Mouse (Mus musculus) layer of hippocampus, adult 8-10 months (tissue): ENCODE measurements around the gene Lrrc17. TPM values are rescaled to one million over a fixed set of nuclear protein-coding genes. Genes with fewer than 3 reads are reported as not detected.

Experiments used
- DNase-seq, 2 experiments: peaks; one replicate each; pipeline ENCODE4 v3.0.0; 2022; ENCODE audit warnings: low spot score in 2 of 2
- total RNA-seq, 4 experiments: library from RNA; stranded (reverse); gene quantifications; 2 replicates each; pipeline ENCODE4 v1.2.4; 2022

Gene Lrrc17
- total RNA-seq: under 1 TPM; 0.30 to 0.49 (median 0.40) TPM

- no peak for DNase-seq
Observed at GRCm38 (mm10) chr5:21543409-21544201, at the start of gene Lrrc17. Lrrc17 (plus strand) TSS chr5:21543559.

- no peak for DNase-seq
Observed at GRCm38 (mm10) chr5:21494781-21495180, 48.6 kb upstream of the Lrrc17 start.

DNA sequence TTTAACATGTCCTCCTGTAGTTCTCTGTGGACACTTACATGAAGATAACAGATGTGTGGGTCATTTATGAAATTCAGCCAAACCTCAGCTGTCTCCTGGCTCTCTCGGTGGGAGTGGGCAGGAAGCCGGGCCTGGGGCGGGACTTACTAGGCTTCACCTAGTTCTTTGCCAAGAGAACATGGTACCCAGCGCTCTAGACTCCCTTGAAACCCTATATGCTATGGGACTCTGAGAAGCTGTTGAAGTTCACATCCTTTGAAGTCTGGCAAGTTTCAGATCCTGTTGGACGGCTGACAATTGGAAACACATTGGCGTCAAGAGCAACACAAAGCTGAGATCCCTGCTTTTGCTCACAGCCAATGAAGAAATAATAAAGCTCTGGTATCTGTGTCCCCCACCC is 47.0 kb upstream of the Lrrc17 start:
- DNase-seq: no peak

DNA sequence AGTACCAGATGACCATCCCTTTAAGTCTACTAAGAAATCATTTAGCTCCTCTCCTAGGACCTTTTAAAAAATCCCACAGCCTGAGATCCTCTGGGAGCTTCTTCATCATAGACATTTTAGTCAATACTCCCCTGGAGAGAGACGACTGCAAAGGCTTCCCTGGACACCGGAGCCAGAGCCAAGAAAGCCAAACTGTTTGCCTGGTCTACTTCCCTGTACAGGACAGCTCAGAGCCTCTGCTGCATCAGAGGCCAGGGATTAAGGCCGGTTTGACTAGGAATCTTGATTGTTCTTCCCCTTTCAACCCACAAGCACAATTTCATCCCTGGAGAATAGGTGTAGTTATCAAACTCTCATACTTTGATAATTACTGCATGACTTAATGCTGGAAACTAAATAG is 46.5 kb upstream of the Lrrc17 start:
- DNase-seq: no peak

- DNase-seq: no peak
Observed at GRCm38 (mm10) chr5:21498490-21498889, 44.9 kb upstream of the Lrrc17 start.

DNA sequence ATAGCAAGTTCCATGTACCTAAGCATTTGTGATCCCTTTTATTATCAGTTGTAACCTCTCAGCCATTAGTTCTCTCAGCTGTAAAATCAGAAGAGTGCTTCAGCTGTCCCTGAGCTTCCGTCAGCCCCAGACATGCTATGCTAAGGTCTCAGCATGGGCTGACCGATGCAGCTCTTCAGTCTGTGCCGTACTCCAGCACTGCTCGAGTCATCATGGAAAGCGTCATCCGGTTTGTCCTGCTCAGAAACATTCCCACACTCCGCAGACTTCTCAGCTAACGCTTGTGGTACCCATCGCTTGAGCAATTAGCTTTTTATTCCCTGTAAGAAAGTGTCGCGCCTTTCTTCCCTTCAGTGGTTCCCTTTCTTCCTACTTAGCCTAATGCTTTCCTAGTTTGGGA is 44.4 kb upstream of the Lrrc17 start:
- no peak for DNase-seq

DNA sequence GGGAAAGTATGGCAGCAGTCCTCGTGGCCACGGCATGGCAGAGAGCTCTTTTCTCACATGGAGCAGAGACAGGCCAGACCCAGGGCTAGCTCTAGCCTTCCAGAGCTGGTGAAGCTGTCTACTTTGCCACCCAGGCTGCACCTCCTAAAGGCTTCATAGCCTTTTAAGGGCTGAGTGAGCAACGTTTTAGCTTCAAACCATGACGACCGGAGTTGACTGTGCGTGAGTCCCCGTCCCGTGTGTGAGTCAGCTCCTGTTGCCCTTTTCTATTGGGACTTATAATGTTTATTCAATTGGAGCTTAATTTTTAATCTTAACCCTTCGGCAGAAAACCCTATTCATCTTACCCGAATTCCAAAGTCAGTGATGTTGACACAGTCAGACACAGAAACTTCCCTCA is 43.2 kb upstream of the Lrrc17 start:
- DNase-seq: no peak

- peak; percentile 34 to 61 for DNase-seq
Observed at GRCm38 (mm10) chr5:21500941-21501340, 42.4 kb upstream of the Lrrc17 start.

- peak; percentile 57 to 85 for DNase-seq
Observed at GRCm38 (mm10) chr5:21502936-21503610, 40.3 kb upstream of the Lrrc17 start.

- DNase-seq: no peak
Observed at GRCm38 (mm10) chr5:21505159-21505558, 38.2 kb upstream of the Lrrc17 start.

DNA sequence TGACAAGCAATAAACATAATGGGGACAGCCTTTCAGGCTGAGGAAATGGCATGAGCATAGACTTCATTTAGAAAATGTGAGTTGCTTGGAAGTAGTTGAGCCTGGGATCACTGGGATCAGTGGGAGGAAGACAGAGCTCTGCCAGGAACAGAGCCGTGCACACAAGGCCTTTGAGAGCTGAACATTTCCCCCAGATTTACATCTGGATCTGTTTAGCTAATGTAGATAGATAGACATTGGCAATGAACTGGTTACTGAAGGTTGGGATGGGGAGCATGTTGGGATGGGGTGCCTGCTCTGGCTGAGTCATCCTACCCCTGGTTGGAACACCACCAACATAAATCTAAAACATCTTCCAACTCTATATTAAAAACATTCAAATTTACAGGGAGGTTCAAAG is 36.5 kb upstream of the Lrrc17 start:
- DNase-seq: no peak

- no peak for DNase-seq
Observed at GRCm38 (mm10) chr5:21509801-21510200, 33.6 kb upstream of the Lrrc17 start.

GRCm38 (mm10) chr5:21513363-21513762 is 30.0 kb upstream of the Lrrc17 start:
- no peak for DNase-seq

- DNase-seq: no peak
Observed at GRCm38 (mm10) chr5:21517562-21517961, 25.8 kb upstream of the Lrrc17 start.

- DNase-seq: no peak
Observed at GRCm38 (mm10) chr5:21518207-21518606, 25.2 kb upstream of the Lrrc17 start.

GRCm38 (mm10) chr5:21519166-21519565 is 24.2 kb upstream of the Lrrc17 start:
- no peak for DNase-seq

GRCm38 (mm10) chr5:21526835-21527485 is 16.4 kb upstream of the Lrrc17 start:
- no peak for DNase-seq

DNA sequence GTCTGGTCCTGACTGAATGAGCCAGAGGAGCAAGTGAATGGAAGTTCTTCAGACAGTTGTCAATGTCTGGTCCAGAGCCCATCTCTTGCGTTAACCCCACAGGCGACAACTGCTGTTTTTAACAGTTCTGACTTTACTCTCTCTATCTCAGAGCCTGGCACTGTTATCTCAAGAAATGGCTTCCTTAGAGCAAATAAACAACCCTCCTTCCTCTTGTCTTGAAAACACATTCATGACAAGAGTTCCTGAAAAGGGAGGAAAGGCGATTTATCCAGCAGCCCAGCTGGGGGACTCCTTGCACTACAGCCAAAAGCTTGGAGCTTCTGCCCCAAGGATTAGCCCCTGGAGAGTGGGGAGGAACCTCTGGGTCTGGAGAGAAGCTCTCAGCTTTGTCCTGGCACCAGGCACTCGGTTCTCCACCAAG is 15.9 kb upstream of the Lrrc17 start:
- DNase-seq: no peak

DNA sequence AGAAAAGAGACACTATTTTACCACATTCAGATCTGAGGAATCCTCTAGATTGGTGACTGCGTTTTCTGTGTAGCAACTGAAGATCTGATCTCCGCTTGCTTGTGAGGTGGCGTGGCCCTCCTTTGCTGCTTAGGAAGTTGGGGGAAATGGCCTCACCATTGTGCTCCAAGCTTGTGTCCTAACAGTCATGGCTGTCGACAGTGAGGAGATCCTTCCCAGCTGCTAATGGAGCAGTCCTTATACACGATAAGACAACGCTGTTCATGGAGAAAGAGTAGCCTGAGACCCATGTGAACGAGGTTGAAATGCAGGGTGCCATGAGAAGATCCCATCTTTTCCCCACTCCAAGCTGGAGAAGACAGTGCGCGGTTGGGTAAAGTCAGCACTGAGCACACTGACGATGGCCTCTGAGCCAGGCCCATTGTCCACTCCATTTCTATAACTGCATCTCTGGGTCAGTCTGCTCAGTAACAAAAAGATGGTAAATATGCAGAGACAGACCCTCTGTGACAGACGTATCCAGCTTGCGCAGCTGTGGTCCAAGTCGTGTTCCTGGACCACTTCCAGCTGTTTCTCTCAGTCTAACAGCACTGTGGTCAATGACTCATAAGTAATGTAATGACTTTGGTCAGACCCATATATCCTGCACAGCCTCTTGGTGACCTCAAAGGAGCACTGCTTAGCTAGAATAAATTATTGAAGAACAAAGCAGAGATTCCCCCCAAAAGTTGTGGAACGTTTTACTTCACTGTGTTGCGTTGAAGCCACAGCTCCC is 15.1 kb upstream of the Lrrc17 start:
- DNase-seq: no peak

DNA sequence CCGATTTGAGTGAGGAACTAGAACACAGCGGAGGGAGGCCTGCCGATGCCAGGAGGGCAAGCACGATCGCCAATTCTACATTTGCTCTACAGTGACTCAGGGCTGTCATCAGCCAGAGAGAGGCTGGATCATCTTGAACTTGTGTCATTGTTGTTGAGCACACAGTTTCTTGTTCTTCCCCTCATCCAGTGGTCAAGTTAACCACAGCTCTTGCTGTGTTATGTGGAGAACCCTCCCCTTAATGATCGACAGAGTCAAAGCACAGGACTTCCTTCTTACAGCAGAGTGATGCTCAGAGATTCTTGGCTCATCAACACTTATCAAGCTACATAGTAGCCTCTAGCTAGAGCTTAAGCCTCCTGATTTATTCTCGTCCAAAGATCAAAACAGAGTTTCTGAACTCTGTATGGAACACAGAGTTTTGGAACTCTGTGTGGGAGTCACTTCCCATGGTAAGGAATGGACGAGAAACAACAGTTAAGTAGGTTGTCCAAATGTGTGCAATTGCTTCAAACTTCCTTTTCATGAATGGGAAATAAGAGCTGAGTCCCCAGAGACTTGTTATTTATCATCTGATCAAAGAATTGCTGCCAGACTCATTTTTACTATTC is 14.1 kb upstream of the Lrrc17 start:
- no peak for DNase-seq

DNA sequence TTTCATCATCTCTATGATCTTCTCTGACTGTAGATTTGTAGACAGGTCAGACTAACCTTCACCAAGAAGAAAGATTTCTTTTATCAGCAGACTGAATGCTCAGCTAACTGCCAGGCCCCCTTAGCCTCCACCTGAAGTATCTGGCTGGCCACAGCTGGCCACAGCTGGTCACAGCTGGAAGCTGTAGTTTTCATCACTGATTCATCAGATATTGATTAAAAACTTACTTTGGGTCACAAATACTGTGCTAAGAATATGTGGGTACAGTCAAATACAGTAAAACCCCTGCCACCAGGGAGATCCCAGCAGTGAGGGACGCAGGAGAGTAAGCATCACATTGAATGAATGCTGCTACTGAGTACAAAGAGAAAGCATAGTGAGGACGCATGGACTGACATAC is 11.2 kb upstream of the Lrrc17 start:
- no peak for DNase-seq
